Mouse (Mus musculus) embryo, embryonic 11 days (tissue): ENCODE measurements around the gene 2310046K23Rik.
"Not testable (repeated sequence)": the region's sequence is repeated elsewhere in the genome, so short reads cannot be mapped to it uniquely, and the experiment has no call there.

ENCODE experiments used
- DNase-seq: peaks from one replicate; pipeline ENCODE4 v3.0.0-alpha.2; 2015

Gene 2310046K23Rik

GRCm38 (mm10) chr3:92534411-92534810 is at the start of gene 2310046K23Rik:
2310046K23Rik (minus strand) TSS chr3:92534511.
- no peak for DNase-seq

DNA sequence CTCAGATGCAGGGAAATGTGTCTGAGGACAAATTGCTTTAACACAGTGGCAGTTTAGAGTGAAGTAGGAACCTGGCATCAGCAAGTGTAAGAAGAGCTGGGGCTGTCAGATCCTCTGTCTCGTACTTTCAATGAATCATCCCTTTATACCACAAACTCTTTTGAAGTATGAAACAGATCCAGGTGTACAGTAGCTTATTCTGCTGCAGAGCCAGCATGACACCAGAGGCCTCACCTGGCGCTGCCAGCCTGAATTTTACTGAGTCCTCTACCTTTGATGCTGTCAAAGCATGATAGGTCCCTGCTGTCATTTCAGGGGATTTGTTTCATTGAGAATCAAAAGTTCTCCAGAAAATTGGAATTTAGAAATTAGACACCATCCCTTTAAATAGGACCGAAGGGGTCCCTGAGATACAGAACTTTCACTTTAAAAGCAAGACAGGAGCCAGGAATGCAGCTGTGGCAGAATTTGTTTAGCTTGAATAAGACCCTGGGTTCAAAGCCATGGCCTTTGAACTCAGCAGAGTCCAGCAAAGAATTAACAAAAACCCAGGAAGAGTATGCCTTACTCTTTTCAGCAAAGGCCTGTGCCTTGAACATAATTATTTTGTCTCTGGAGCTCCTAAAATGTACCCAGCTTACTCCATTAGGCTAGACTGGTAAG is 49.0 kb upstream of the 2310046K23Rik start:
- no peak for DNase-seq

DNA sequence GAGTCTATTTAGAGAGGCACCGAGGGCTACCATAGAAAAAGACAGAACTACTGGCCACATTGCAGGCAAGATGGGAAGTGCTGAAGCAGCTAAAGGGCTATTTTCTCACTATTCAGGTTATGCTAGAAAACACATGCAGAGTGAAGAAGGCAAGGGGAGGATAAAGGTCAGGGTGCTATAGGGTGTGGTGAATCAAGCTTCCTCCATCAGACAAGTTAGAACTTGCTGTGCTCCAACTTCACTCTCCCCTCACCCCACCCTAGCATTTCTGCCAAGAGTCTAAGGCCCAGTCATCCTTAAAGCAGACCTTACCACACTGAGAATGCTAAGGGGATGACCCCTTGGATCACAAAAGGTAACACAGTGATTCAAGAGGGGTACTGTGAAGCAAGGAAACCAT is 45.2 kb upstream of the 2310046K23Rik start:
- no peak for DNase-seq

DNA sequence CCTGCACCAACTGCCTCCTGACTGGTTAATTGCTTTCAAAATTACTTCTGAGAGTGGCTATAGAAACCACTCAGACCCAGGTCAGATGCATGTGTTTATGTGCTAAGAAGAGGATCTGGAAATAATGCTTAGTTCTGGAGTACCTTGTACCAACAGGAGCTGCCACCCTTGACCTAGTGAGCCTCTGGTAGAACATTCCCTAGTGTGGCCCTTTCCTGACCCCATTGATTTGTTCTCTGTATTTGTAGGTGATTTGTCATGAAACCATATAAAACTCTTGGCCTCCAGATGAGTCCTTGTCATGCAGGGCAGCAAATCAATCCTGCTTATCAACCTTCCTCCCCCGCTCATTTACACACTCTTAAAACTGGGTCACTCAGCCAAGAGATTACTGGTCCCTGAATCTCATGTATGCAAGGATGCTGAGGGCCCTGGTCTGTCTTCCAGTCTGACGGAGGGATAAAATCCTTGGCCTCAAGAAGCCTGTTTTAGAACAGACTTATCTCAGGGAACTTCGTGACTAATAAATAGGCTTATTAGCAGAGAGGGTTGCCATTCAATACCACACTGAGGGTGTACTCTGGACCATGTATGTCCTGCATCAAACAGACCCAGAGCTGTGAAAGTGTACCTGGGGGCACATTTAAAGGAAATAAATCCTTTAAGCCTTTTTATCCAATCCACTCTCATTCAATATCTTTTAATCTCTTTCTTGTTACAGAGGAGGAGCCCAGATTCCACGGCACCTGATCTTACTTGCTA is 44.5 kb upstream of the 2310046K23Rik start:
- DNase-seq = no peak

DNA sequence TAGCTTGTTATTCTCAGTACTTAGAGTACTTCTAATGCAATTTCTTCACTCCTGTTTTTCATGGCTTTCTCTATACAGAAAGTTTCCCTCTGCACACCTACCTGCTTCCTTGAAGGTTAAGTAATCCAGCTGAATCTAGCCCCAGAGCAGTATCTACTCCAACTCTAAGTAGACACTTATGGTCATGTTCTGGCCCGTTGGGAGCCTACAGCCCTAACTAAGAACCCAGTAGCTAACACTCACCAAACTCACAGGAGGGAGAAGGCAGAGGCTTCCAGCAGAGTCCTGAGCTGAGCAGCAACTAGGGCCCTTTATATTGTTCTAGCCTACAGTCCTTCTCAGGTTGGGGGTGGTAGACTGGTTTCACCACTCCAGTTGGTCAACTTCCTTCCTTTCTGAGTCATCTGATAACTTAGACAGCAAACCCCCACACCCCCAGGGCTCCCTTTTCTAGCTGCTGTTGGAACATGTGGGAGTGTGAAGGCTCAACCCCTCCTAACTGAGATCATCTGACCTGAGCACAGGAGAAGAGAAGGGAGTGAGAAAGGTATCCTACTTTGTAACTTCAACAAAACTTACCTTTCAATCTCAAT is 39.2 kb upstream of the 2310046K23Rik start, which contains the start of gene Ivl:
Ivl (minus strand) TSS at position 287 of the 593 bp plus-strand sequence.
- DNase-seq = no peak

DNA sequence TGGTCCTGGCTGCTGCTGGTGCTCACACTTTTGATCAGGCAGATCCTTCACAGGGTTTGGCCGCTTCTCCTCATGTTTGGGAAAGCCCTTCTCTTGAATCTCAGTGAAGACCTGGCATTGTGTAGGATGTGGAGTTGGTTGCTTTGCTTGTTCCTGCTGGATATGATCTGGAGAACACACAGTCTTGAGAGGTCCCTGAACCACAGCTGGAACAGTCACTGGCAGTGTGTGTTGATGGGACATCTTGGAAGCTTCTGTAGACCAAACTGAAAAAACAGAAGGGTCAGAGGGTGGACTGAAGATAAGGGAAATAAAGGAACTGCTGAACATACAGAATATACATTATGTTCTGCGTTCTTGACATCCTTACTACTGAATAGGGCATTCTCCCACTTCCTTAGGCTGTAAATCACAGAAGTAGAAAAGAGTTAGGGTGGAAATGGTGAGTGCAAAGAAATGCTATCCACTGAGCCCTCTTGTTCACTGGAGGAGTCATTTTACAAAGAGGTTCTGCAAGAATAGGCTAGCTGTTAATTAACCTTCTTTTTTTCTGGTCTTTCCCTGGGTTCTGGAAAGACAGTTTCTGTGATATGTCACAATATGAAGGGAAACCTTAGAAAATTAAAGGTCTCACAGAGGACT is 38.3 kb upstream of the 2310046K23Rik start:
- DNase-seq = no peak

DNA sequence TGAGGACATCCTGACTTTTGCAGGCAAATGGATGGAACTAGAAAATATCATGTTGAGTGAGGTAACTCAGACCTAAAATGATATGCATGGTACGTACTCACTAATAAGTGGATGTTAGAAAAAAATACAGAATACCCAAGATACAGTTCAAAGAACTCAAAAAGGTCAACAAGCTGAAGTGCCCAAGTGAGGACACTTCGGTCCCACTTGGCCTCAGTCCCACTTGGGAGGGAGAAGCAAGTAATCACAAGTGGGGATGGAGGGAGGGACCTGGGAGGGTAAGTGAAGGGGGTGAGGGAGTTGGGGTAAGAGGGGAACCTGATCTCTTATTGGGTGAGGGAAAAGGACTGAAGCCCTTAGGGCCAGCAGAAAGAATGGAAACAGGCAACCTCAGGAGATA is 34.4 kb upstream of the 2310046K23Rik start:
- DNase-seq = no peak

- DNase-seq = no peak
Measured at GRCm38 (mm10) chr3:92565418-92565817, 31.1 kb upstream of the 2310046K23Rik start.

DNA sequence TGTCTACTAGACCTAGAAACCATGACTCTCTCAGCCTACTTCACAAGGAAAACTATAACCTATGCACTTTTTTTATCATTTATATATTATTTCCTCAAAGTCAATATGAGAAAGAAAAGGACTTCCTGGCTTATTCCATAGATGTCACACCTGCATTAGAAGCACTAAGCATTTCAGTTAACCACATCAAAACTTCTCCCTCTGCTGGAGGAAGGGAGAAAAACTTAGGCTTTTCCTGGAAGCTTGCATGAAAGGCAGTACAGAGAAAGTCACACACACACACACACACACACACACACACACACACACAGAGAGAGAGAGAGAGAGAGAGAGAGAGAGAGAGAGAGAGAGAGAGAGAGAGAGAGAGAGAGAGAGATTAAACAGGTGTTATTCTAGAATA is 22.0 kb downstream of the 2310046K23Rik start:
- peak; percentile 16 for DNase-seq

DNA sequence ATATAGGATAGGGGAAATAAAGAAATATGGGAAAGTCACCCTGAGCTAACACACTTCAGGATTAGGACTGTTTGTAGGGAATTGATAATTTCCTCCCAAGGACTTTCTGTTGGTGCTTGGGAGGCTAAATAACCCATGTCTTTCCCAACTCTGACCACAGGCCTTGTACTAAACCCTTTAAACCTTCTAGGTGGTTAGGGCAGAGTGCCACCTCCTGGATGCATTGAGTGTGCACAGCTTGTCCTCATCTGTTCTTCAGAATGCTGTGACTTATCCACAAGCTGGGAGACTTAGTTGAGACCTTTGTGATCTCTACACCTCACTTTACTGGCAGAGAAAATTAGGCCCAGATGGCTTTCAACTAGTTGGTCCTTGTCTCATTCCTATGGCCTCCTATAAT is 23.5 kb downstream of the 2310046K23Rik start:
- DNase-seq = peak; percentile 48

- DNase-seq = no peak
Measured at GRCm38 (mm10) chr3:92508185-92508584, 26.1 kb downstream of the 2310046K23Rik start.

- DNase-seq = no peak
Measured at GRCm38 (mm10) chr3:92503528-92503927, 30.8 kb downstream of the 2310046K23Rik start.

- no peak for DNase-seq
Measured at GRCm38 (mm10) chr3:92500393-92500792, 33.9 kb downstream of the 2310046K23Rik start, which contains the start of gene Sprr4. Sprr4 (minus strand) TSS chr3:92500493.

DNA sequence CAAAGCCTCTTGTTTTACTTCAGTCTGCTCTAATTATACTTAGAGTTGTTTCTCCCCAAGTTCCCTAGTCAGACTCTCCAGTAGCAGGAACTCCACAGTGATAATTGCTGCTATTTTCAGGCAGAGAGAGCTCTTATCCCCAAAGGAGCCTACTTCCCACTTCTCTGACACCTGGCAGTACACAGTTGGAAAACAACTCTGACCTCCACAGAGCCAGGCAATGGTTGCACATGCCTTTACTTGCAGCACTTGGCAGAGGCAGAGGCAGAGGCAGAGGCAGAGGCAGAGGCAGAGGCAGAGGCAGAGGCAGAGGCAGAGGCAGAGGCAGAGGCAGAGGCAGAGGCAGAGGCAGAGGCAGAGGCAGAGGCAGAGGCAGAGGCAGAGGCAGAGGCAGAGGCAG is 44.0 kb downstream of the 2310046K23Rik start:
- DNase-seq = not testable (repeated sequence)

DNA sequence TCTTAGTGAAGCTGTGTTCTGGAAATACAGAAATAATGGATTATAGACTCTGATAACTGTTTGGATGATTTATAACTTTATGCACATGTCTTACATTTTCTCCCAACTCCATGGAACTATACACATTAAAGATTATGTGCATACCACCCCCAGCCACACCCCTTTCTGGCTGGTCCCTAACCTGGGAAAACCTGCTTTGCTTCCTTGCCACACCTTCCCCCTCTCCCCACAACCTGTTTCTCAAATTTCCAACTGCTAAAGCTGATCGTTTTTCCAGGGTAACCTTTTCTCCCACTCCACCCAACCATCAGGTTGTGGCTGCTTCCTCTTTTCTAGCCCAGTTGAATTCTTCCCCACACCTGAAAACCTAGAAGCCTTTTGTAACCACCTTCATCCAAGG is 48.0 kb downstream of the 2310046K23Rik start:
- no peak for DNase-seq

DNA sequence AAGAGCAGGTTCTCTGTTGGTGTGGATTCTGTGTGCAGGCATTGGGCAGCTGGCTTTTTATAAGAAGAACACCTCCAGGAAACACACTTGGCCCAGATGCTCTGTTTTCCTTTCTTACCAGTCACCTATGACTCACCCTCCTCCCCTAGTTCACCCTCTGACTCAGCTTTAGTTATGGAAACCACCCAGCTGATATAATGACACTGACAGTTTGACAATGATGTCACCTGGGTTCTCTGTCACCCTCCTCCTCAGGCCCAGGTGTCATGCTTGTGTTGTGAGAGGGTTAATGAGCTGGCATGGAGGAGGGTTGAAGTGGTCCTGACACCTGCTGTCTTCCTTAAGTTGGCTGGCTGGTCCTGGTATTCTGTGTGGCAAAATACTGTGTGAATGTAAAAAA is 48.4 kb downstream of the 2310046K23Rik start, which contains the start of gene Sprr1a:
Sprr1a (minus strand) TSS at position 33 of the 400 bp plus-strand sequence.
- no peak for DNase-seq
